Mouse (Mus musculus) G1E (cell line): ENCODE measurements around the gene Kpna7.

Source experiments
- CTCF ChIP-seq: IDR thresholded peaks from 2 replicates; pipeline ENCODE4 v1.5.1; 2012; ENCODE audit warnings: low read depth, low read length, inconsistent platforms, mixed read lengths
- GATA1 ChIP-seq: IDR thresholded peaks from 2 replicates; pipeline ENCODE4 v1.6.1; 2012; ENCODE audit warnings: borderline replicate concordance, low read length, inconsistent platforms, mixed read lengths
- GATA2 ChIP-seq: IDR thresholded peaks from 2 replicates; pipeline ENCODE4 v1.6.1; 2012; ENCODE audit warnings: low read depth, low read length, inconsistent platforms, borderline replicate concordance
- POLR2AphosphoS5 ChIP-seq: IDR thresholded peaks from 2 replicates; pipeline ENCODE4 v1.6.1; 2012; ENCODE audit warnings: low read depth, low read length, inconsistent platforms; ENCODE audit not compliant: insufficient replicate concordance
- TAL1 ChIP-seq: conservative IDR thresholded peaks from 2 replicates; pipeline ENCODE4 v1.6.1; 2012; ENCODE audit warnings: low read depth, low read length, inconsistent platforms, mixed read lengths

- no peak for TF ChIP-seq CTCF
- no peak for TF ChIP-seq POLR2AphosphoS5
- no peak for TF ChIP-seq GATA1
- no peak for TF ChIP-seq TAL1
- TF ChIP-seq GATA2 = no peak
Measured at GRCm38 (mm10) chr5:144964465-144964864, 119.4 kb downstream of the Kpna7 start.
